Mouse (Mus musculus): ENCODE measurements around the gene Zfp408.

The Zfp408 gene

GRCm38 (mm10) chr2:91649553-91650359, at the start of gene Zfp408, which contains the start of gene Arhgap1:
TSS of gene Zfp408 (minus strand) at chr2:91649791.
TSS of gene Arhgap1 (plus strand) at chr2:91649860.
- peak; percentile 93 to 95 for DNase-seq (ENCODE audit: low spot score in 2 of 2)

DNA sequence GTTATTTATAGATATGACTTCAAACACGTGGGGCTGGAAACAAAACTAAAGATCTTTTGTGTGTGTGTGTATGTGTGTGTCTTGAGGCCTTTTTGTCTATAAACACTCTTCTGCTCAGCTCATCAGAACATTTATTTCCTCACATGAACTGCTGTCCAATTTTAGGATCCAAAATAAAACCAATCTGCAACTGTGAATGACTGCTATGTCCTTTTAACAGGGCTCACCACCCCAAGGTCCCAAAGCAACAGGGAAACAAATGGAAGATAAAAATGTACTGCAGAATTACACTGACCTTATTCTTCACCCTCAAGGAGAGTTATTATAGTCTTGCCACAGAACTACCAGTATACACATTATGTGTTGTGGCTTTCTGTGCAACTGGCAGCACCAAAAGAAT, 49.6 kb upstream of the Zfp408 start:
- no peak for DNase-seq (ENCODE audit: low spot score in 2 of 2)

DNA sequence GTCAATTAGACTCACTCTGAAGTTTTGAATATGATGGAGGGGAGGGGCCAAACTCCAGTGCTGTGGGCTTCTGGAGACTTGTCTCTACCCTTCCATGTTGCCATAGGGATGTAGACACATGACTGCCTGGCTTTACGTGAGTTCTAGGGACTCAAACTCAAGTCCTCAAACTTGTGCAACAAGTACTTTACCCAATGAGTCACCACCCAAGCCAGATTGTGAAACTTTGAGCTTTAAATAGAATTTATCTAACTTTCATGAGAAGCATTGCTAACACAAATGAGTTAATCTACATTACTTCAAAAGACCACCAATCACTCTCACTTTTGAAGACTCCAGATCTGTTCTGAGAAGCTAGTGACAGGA, 46.6 kb upstream of the Zfp408 start:
- no peak for DNase-seq (ENCODE audit: low spot score in 2 of 2)

- DNase-seq (ENCODE audit: low spot score in 2 of 2), result no peak
These were observed 46.0 kb upstream of the Zfp408 start for GRCm38 (mm10) chr2:91695436-91696224.

- no peak for DNase-seq (ENCODE audit: low spot score in 2 of 2)
These were observed 39.9 kb upstream of the Zfp408 start for GRCm38 (mm10) chr2:91689452-91689851.

DNA sequence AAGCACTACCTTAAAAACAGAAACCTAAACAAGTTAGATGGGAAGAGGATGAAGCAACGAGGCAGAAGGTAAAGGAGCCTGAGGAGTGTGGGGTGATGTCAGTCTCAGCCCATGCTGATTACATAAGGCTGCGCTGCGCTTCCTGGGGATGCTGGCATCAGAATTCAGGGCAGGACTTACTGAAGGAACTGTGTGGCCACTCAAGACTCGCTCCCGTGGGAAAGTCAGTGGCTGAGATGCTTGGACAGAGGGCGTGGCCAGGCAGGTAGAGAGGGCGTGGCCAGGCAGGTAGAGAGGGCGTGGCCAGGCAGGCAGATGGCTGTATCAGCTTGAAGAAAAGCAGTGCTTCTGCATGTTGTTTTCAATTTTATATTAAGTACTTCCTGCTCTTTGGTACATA, 34.3 kb upstream of the Zfp408 start:
- DNase-seq (ENCODE audit: low spot score in 2 of 2), result no peak

- peak in 1 of 2 experiments; percentile 60 for DNase-seq (ENCODE audit: low spot score in 2 of 2)
These were observed 33.3 kb upstream of the Zfp408 start for GRCm38 (mm10) chr2:91682850-91683249.

GRCm38 (mm10) chr2:91676961-91677360, 27.4 kb upstream of the Zfp408 start:
- no peak for DNase-seq (ENCODE audit: low spot score in 2 of 2)

DNA sequence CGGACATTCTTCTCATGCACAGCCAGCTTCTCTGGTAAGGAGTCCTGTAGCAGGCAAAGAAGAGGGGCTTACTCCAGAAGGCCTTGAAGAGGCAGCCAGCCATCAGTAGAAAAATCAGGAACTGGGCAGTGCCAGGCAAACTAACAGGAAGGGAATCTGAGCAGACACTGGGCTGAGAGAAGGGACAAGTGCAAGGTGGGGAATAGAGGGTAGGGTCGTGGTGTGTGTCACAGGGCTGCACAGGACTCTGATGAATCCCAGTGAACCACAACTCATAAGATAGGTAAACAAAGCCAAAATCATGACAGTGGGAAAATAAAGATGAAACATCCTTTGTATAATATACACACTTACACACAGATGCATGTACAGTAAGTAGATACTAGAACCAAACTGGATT, 26.8 kb upstream of the Zfp408 start:
- DNase-seq (ENCODE audit: low spot score in 2 of 2), result no peak

- no peak for DNase-seq (ENCODE audit: low spot score in 2 of 2)
These were observed 25.3 kb upstream of the Zfp408 start for GRCm38 (mm10) chr2:91674895-91675294.

DNA sequence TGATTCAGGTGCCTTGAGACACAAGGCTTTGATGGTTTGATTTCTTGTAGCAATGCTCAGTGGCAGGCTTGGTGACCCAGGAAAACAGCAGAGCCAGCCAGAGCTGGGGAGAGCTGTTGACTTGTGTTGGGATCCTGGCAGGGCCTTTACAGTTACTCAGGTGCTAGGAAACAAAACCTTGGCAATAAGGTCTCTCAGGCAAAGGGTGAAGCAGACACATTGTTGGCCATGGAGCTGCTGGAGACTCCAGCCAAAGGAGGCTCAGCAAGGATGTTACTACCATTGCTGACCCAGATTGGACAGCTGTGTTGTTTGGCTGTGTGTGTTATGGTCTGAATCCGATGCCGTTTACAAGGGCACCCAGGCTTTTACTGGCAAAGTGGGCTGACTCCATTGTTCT, 24.0 kb upstream of the Zfp408 start:
- DNase-seq (ENCODE audit: low spot score in 2 of 2), result no peak

DNA sequence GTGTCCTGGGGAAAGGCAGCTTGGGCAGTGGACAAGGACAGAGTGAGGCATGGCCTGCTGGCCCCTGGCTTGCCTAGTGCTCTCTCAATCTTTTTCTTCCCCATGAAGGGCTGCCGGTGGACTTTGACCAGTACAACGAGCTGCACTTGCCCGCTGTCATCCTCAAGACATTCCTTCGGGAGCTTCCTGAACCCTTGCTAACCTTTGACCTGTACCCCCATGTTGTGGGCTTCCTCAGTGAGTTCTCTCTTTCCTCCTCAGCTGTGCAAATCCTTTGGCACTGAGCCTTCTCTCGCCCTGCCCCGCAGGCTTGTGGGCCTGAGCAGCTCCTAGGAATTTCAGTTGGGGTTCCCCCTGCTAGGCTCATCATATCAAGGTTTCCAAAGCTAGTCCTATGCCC, 20.4 kb upstream of the Zfp408 start:
- no peak for DNase-seq (ENCODE audit: low spot score in 2 of 2)

- no peak for DNase-seq (ENCODE audit: low spot score in 2 of 2)
These were observed 19.7 kb upstream of the Zfp408 start for GRCm38 (mm10) chr2:91669326-91669725.

GRCm38 (mm10) chr2:91667747-91668146, 18.2 kb upstream of the Zfp408 start:
- no peak for DNase-seq (ENCODE audit: low spot score in 2 of 2)

GRCm38 (mm10) chr2:91666386-91666910, 16.9 kb upstream of the Zfp408 start:
- DNase-seq (ENCODE audit: low spot score in 2 of 2), result no peak

GRCm38 (mm10) chr2:91664780-91665179, 15.2 kb upstream of the Zfp408 start:
- no peak for DNase-seq (ENCODE audit: low spot score in 2 of 2)

- no peak for DNase-seq (ENCODE audit: low spot score in 2 of 2)
These were observed 11.4 kb upstream of the Zfp408 start for GRCm38 (mm10) chr2:91660981-91661380.

- no peak for DNase-seq (ENCODE audit: low spot score in 2 of 2)
These were observed 10.1 kb upstream of the Zfp408 start for GRCm38 (mm10) chr2:91659657-91660056.

- DNase-seq (ENCODE audit: low spot score in 2 of 2), result no peak
These were observed 7.2 kb upstream of the Zfp408 start for GRCm38 (mm10) chr2:91656774-91657173.

DNA sequence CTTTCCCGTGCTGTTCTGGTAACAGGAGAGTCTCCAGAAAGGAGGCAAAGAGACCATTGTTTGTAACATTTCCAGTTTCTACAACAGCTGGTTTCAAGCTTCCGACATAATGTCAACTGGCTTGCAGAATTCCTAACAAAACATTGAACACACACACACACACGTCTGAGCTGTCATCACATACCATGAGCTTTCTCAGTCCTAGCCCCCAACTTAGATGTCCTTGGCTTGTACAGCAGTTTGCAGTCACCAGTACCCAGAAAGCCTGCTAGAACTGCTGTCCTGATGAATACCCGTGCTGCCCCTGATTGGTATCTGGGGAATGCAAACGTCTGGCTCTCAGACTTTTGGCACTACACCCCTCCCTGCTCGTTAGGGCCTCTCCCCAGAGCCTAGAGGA, 6.2 kb upstream of the Zfp408 start:
- no peak for DNase-seq (ENCODE audit: low spot score in 2 of 2)

DNA sequence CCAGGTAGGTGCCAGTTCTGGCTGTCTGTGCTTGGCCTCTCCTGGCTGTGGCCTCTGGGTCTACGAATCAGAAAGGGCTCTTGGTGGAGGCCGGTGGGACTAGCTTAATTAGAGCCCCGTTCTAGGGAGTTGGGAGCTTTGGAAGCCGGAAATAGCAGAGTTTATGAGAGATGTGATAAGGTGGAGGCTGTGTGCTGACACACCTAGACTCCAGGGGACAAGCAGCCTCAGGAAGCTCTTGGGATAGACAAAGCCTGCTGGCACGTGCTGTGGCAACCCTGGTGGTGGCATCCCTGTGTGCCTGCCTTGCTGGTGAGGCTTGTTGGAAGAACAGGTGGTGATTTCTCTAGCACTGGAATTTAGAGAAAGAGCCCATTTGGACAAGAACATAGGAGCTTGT, 5.8 kb upstream of the Zfp408 start:
- no peak for DNase-seq (ENCODE audit: low spot score in 2 of 2)

GRCm38 (mm10) chr2:91652863-91653262, 3.3 kb upstream of the Zfp408 start:
- DNase-seq (ENCODE audit: low spot score in 2 of 2), result no peak

Data from frontal cortex, postnatal 14 days (tissue).